Mouse (Mus musculus) adrenal gland, postnatal 10 days (tissue): ENCODE data around the gene Kcna6. TPM values are rescaled to one million over a fixed set of nuclear protein-coding genes. Genes with fewer than 3 reads are reported as not detected.

Source experiments
- DNase-seq: peaks from one replicate; pipeline ENCODE4 v3.0.0; 2021; ENCODE audit warnings: mixed read lengths
- long read RNA-seq, 2 experiments: library from polyadenylated mRNA; stranded (forward); transcript quantifications; one replicate each; pipeline ENCODE4 v2.0.0; 2021
- total RNA-seq, 2 experiments: library from RNA; stranded (reverse); gene quantifications; 2 replicates each; pipeline ENCODE4 v1.2.3; 2021

Kcna6 gene
- 1 to 10 TPM; 3.3 to 5.7 TPM for total RNA-seq
- long read RNA-seq, experiment 1, result 0 reads
- long read RNA-seq, experiment 2, full-length matches to known transcripts, result 6 of 7 reads
- long read RNA-seq, experiment 2, partial matches to known transcripts, result 0 of 7 reads
- long read RNA-seq, experiment 2, other reads (novel, unspliced or antisense), result 1 of 7 reads

GRCm38 (mm10) chr6:126740211-126741142 lies at the start of gene Kcna6:
Gene Kcna6, minus strand, starts transcription at chr6:126740674.
- DNase-seq, result peak; percentile 6

- no peak for DNase-seq
These were observed 48.4 kb upstream of the Kcna6 start for GRCm38 (mm10) chr6:126788863-126789262.

- DNase-seq, result no peak
These were observed 43.7 kb upstream of the Kcna6 start for GRCm38 (mm10) chr6:126784206-126784605.

DNA sequence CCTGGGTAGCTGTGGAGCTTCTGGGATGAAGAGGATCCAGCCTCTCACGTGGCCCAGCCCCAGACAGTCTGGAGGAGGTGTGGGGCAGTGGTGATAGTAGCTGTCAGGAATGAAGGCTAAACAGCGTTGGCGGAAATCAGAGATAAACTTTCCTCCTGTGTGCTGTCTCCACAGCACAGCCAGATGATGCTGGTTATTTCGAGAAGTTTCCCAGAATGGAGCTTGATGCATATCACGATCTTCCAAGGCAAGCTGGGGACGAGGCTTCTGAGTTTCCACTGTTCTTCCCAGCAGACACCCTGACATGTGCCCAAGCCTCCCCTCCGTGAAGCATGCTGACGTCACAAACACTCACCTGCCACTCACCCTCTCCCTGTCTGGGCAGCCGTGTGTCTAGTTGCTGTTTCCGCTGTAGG lies 43.2 kb upstream of the Kcna6 start:
- DNase-seq, result no peak

DNA sequence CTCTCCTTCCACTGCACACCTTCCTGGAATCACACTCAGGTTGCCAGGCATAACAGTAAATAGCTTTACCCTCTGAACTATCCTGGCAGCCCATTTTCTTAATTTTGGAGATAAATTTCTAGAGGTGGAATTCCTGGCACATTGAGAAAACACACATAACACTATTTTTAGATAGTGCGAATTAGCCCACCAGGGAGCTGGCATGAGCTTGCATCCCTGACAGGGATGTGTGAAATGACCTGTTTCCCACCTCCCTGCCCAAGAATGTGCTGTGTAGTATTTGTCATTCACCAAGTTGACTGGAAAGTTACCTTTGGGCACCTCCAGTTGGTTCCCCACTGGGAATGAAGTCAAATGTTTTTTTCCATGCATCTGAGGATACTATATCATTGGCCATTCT lies 42.6 kb upstream of the Kcna6 start:
- DNase-seq, result no peak

DNA sequence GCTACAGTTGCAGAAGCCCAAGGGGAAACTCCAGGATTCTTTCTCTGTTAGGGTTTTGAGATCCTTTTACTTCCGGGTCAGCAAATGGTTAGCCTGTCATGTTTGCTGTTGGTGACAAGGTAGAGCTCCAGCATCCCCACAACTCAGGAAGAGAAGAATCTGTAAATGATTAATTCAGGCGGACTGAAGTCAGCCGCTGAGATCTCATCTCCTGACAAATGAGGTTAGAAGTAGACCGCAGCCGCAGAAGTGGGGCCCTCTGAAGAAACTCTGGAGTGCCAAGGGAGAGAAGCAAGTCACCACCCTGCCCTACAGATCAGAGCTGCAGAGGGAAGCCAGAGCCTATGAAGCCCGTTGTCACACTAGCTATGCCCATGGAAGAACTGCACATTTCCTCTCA lies 37.4 kb upstream of the Kcna6 start:
- DNase-seq, result no peak

DNA sequence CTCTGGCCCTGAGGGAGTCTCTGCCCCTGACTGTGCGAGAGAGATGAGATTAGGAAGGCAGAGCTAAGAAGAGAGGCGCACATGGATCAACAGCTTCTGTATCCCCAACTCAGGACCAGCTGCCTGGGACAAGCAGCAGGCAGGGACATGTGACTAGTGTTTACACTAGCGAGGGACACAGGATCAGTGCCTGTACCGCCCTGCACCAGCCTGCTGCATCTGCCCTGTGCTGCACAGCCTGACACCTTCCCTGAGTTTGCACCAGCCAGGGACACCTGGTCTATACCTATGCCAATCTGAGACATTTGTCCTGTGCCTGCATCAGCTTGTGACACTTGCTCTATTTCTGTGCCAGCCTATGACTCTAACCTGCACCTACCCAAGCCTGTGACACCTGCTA lies 33.4 kb upstream of the Kcna6 start:
- DNase-seq, result no peak

DNA sequence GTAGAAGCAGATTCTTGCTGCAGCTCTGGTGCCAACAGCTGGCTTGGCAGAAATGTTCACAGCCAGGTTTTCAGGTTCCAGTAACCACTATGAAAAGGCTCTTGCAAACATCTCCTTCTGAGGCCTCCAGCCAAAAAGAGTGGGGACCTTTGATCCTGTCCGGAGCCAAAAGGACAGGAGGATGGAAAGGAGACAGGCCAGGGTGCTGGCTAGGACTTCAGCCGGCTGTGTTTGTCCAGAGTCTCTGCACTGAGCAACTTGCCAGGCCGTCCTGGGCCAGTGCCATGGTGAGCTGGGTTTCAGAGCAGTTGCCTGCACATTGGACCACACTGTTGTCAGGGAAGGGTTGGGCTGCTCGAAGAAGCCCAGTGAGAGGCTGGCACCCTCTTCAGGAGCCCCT lies 31.9 kb upstream of the Kcna6 start:
- peak; percentile 15 for DNase-seq

DNA sequence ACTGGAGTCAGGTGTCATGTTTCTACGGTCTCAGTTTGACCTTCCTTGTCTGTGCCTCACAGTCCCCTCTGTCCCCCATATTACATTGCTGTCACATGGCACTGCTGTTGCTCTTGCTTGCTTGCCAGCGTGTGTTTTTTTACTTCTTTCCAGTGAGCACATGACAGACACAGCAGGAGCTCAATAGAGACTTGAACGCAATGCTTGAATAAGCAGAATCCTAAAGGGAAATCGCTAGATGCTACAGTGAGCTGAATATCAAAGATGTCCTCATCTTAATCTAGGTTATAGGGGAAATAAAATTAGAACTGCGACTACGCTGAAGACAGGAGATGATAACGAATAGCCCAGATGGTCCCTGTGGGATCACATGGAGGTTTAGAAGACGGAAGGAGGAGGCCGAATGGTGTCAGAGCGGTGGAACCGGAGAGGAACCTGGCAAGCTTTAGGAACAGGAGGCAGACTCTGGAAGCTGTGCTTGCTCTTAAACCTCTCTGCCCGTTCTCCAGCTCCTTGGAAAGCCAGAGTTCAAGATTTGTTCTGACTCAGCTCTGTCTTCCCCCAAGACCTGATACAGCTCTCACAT lies 29.8 kb upstream of the Kcna6 start:
- DNase-seq, result no peak

DNA sequence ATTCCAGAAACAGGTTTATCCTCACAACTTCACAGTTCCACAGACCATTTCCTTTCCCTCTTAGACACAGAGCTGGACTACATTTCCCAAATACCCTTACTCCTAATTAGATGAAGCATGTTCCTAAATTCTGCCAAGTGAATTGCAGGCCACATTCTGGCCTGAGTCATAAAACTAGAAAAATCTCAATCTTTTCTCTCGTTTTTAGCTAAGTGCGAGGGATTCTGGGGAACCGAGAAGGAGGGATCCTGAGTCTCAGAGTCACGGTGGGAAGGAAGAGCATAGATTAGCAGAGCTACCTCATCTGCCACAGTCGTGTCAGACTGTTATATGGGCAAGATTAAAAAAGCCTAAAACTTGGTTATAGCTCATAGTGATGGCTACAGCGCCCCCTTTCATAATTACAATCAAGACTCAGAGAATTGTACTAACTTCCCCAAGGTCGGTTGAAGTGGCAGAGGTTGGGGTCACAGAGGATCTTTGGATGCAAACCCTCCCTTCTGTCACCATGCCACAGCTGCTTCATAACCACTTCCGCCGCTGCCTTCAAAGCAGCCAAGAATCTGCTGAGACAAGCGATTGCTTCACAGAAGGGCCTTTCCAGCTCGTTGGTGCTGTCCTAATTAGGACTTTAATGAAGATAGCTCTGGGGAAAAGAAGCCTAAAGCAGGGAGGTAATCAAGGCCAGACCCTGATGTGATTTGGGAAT lies 28.6 kb upstream of the Kcna6 start:
- no peak for DNase-seq

DNA sequence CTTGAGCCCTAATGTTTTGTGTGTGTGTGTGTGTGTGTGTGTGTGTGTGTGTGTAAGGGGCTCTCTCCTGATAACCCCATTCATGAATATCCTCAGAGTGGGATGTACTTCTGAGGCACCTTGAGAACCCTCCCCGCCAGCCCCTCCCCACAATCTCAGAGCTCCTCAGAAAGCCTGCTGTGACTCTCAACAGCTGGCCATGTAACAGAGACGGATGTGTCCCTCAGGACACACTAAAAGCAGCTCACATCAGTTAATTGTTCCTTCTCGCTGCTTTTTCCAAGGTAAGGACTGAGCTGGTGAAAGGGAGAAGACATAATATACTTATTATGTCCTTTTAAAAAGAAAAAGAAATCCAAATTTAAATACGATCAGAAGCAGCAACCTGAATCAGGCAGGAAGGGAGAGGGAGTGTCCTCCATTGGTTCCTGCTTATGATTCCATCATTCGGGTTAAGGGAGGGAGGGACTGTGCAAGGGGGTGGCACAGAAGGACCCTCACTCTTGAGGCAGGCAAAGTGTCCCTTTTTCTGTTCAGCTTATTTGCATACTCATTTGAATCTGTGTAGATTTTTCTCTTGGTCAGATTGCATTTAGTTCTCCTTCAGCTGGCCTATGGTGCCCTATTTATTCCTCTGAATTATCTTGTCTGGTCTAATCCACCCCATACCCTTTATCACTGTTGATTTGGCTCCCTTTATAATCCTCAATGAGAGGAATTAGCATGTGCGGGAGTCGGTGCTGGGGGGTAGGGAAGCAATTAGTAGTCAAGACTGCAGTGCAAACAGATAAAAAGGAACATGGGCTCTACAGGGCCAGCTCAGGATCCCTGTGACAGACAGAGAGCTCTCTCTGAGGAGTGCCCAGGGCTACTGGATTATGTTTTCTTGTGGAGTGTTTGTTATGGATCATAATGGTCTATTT lies 27.4 kb upstream of the Kcna6 start:
- no peak for DNase-seq

DNA sequence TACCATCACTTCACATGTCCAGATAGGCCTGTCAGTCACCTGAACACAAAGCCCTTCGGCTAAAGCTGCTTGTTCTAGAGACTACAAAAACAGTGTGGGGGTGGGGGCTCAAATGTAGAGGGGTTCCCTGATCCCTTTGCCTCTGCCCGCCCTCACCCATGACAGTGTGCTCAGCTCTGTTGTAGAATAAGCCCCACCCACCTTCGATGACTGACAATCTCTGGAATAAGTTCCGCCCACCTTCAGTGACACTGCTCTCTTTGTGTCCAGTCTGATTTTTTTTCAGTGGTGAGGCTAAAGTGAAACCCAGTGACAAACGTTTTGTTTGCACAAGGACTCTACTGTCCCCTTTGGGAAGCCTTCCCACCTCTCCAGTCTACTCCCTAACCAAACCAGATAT lies 26.1 kb upstream of the Kcna6 start:
- DNase-seq, result no peak

DNA sequence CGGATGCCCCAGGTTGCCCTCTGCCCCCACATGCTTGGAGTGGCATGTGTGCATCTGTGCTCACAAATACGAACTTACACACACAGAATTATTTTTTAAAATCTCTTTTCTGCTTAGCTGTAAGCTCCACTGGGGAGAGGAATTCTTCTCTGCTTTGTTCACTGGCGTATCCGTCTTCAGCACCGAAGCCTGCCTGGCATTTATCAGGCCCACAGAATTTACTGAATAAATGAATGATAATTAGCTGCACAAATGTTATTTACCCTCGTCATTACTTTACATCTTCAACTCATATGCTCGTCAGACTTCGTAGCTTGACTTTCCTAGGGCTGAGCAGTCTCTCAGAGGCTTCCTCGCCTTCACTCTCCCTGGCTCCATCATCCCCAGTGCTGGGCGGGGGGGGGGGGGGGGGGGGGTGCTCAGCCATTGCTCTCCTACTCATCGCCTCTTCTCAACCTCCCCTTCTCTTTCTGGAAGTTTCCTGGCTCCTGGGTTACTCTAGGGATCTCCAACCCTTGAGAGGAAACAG lies 24.2 kb upstream of the Kcna6 start:
- DNase-seq, result no peak

DNA sequence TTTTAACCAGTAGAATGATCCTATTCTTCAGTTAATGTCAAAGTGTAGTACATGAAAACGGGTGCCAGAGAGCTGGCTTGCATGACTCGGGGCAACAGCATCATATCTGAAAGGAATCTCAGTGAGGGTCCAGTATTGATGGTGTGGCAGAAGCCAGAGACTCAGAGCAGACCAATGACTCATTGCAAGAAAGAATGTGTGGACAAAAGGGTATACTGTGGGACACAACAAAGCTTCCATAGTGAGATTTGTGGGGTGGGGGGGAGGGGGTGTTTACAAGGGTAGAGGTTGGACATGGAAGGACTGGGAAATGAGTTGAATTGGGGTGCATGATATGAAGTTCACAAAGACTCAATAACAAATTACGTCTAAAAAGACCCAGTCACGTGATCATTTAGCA lies 20.9 kb upstream of the Kcna6 start:
- no peak for DNase-seq

DNA sequence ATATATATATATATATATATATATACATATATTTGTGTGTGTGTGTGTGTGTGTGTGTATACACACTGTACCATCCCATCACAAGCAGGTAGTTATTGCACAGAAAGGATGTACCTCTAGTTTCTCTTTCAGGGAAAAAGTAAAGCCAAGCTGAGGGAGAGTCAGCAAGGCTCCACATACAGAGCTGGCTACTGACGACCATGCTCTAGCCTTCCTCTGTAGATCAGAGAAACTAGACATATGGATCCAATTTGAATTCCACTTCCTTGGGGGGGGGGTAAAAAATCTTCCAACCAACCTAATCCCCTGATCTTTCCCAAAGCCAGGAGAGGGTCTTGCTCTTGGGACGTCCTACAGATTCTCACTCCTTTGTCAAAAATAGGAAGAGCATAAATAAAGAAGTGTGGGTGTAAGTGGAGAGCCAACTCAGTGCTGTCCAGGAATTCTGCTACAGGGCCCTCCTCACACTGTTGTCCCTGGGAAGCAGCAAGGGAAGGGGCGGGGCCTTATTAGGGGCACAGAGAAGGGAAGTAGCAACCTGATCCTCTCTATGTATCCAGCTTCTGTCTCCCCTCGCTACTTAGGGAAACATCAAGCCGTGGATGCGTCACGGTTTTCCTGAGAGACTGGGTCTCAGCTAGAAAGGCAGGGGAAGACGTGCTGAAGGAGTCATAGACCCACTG lies 15.4 kb upstream of the Kcna6 start:
- DNase-seq, result no peak

DNA sequence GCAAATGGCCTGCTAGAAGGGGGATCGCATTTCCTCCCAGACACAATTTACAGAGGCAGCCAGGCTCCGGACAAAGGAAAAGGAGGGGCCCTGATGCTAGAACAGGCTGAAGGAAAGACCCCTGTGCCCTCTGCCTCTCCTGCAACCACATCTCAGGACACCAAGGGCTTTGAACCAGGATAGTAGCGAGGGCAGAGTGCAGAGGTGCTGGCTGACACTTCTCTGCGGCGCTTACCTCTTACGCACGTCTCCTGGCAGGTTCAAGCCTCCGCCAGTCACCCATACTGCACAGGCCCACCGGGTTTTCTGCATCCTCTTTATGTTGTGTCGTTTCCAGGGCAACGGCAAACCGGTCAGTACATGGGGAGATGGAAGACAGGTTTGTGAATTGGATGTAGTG lies 12.0 kb upstream of the Kcna6 start:
- DNase-seq, result no peak

DNA sequence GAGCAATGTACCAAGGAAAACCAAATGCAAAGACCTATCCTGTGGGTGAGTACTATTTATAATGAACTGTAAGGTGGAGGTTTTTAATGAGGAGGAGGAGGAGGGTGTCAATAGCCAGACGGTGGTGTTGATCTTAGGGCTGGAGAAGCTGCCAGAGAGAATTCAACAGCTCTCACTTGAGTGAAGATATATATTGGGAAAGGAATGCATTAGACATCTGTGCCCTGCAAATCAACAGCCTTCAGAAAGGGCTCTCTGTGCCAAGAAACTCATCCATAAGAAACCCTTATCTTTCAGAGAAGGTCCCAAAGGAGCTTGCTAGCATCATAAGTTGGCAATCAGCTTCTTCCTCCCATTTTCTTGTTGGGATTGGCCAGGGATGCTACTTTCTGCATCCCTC lies 5.4 kb upstream of the Kcna6 start:
- DNase-seq, result no peak

DNA sequence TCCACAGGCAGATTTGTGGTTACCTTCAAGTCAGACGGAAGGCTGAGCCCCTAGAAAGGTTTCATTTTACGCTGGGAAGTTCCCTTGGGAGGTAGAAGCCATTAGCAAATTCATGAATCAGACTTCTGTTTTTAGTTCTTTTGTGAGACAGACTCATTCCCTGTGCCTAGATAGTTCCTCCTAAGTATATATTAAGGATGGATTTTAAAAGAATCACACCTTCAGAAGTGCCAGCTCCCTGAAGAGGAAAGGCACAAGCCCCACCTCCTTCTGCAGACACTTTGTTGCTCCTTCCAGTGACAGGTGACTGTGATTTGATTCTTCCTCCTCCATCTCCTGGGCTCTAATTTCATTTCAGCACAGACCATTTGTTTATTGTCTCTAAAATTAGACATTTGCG lies 2.1 kb upstream of the Kcna6 start:
- DNase-seq, result no peak

GRCm38 (mm10) chr6:126739326-126740210 lies 906 bp downstream of the Kcna6 start:
- peak; percentile 10 for DNase-seq

DNA sequence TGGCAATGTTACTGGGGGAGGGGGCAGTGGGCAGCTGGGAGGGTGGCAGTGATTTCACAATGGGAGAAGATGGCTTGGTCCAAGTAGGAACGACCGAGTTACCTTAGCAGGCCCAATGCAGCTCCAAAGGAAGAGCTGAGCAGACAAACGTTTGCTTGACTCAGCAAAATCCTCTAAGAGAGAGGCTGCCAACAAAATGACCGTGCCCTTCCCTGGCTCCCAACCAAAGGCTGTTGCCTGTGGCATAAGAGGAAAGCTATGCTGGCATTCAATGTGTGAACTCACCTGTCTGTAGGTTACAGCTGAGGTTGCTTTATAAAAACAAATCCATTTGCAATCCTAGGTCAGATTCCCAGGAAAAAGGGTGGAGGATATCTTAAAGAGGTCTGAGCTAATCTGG lies 3.5 kb downstream of the Kcna6 start:
- peak; percentile 27 for DNase-seq
